Mouse (Mus musculus): Measurements from ENCODE around the gene Tbc1d32. TPM values are rescaled to one million over a fixed set of nuclear protein-coding genes. Genes with fewer than 3 reads are reported as not detected.

Tbc1d32 gene
- total RNA-seq, 2 experiments from 2014 or later: 0.26 TPM; not detected in 1

DNA sequence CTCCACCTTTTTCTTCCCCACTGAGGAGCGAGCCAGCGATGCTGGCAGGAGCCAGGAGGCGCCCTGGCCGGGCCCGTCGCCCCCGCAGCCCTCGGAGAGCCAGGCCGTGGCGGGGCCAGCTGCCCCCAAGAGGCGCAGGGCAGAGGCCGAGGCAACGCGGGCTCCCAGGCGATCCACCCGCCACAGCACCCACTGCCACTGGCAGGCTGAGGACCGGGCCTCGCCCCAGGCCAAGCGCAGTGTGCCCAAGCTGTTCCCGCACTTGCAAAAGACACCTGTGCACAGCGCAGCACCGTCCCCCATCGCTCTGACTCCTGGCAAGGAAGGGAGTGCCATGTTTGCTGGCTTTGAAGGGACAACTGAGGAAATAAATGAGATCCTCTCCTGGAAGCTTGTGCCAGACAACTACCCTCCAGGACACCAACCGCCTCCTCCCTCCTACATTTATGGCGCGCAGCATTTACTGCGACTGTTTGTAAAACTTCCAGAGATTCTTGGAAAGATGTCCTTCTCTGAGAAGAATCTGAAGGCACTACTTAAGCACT is 112.8 kb downstream of the Tbc1d32 start:
- no peak for ATAC-seq (replicated peaks; ENCODE audit: low FRiP score, poor library complexity, severe bottlenecking)

DNA sequence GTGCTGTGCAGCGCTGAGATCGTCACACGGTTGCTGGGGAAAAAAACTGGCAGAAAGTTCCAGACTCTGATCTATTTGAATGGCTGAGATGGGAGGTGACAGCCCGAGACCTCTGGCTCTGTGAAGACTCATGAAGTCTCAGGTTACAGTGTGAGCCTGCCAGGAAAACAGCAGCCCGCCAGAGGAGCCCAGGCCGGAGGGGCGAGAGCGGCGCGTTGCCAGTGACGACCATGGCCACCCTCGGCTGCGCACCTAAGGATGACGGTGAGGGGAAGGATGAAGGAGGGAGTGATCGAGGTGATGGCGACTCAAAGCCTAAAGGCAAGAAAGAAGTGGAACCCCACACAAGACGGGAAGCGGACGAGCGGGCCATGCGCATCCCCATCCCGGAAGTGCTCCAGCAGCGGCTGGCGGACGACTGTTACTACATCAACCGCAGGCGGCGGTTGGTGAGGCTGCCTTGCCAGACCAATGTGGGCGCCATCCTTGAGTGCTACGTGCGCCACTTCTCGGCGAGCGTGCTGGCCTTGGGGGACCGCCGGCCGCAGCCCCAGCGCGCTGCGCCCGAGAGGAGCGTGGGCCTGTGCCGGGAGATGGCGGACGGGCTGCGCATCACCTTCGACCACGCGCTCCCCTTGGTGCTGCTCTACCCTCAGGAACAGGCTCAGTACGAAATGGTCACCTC is 113.4 kb downstream of the Tbc1d32 start:
- no peak for ATAC-seq (replicated peaks; ENCODE audit: low FRiP score, poor library complexity, severe bottlenecking)

DNA sequence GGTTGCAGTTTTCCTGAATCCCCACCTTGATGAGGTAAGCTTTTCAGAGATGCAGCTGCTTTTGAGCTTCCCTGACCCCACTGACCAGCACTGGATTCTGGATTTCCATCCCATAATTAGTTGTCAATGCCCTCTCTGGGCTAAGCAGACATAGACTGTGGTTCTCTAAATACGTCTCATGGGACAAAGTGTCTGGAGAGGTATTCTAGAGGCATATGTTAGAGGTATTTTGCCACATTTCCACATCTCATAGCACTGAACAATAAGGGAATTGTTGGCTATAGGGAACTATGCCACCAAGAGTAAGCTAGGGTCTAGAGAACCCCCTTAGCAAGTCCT is 121.5 kb downstream of the Tbc1d32 start:
- ATAC-seq (replicated peaks; ENCODE audit: low FRiP score, poor library complexity, severe bottlenecking): no peak

DNA sequence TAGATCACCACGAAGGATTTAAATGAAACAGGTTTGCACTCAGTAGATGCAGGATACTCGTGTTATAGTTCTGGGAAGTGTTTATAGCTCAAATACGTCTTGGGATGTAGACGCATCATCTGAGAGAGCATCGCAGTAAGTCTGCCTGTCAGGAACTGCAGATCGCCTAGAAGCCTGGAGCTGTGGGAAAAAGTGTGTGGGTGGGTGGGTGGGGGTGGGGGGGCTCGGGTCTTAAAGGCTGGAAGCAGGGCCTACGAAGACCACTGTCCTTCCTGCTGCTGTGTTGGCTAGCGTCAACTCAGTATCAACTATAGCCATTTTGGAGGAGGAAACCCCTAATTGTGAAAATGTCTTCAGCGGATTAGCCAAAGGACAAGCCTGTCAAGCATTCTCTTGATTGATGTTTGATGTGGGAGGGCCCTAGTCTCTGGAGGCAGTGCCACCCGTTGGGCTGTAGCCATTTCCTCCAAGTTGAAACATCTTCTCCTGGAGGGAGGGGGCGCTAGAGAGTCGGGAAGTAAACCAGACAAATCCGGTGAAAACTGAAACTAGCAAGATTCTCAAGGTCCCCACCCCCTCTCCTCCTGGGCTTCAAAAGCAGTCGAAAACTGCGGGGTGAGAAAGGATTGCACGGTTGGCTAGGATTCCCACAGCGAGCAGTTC is 122.0 kb downstream of the Tbc1d32 start, which contains the start of gene Msl3l2:
Msl3l2 (plus strand) TSS at position 585 of the 663 bp plus-strand sequence.
- ATAC-seq (replicated peaks; ENCODE audit: low FRiP score, poor library complexity, severe bottlenecking): no peak; the same call in 1 of the 2 replicates

DNA sequence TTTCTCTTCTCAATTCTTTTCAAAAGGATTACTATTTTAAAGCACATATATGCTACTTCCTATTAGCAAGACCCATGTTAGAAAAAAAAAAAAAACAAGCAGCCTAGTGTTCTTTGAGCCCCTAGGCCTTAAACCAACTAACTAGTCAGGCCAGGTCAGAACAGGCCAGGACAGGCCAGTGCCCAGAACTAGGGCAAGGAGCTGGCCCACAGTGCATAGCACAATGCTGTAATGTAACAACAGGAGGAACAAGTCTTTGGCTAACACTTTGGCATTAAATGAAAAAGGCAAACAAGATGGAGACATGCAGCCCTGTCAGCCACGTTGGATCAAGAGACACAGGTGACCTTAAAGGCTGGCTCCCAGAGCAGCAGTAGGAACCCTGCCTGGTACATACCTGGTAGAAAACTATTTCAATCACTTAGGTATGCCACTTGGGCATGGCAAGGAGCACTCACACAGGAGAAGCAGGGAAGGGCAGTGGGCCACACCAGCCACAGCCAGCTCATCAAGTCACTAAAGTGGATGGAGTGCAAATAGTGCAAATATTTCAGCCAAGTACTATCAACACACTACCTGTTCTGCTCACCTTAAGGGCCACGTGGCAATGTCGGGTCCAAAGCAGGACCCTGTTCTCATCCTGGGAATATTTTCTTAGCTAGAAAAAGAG is 128.7 kb downstream of the Tbc1d32 start:
- no peak for ATAC-seq (replicated peaks; ENCODE audit: low FRiP score, poor library complexity, severe bottlenecking)

DNA sequence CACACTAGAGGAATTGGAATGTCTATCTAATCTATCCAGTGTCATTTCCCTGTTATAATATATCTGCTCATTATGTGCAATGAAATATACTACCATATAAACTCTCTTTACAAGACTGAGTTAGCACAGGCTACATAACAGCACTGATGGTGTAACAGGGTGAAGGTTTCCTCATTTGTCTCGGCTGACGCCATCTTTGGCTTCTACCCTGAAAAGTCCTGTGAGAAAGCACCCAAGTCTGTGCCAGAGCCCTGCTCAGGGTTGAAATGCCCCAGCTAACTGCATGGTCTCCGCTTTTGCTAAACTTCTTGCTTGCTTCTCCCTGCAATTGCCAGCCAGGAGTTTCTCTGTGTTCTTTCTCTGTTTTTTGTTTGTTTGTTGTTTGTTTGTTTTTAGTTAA is 129.4 kb downstream of the Tbc1d32 start:
- no peak for ATAC-seq (replicated peaks; ENCODE audit: low FRiP score, poor library complexity, severe bottlenecking)

DNA sequence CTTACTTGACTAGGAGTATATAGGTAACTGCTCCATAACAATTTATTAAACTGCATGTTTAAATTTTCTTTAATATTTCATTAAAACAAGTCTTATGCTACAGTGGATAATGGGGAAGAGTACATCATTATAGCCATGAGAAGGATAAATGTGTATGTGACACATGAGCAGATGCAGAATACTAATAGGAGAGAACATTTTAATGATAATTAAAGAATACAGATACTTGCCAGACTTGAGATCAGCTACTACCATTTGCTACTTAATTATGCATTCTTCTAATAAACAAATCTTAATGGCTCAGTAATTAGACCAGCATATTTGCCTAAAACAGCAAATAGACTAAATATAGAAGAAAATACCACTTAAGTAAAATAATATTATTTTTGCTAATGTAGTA is 131.7 kb downstream of the Tbc1d32 start:
- ATAC-seq (replicated peaks; ENCODE audit: low FRiP score, poor library complexity, severe bottlenecking): no peak

DNA sequence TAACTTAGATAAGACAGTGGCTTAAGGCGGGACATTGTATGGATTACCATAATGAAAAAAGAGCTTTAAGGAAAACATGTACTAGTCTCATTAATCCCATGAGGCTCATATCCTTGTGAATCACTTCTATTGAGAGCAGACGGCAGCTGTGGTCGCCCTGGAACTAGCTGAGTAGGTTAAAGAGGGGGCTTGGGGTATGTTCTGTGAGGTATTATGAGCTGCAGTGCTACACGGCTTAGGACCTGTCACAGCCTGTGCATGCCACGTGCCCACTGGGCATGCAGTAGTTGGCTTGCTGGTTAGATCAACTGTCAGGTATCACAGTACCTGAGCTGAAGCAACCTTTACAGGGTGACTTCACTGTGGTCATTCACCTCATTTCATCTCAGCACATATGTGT is 133.9 kb downstream of the Tbc1d32 start:
- ATAC-seq (replicated peaks; ENCODE audit: low FRiP score, poor library complexity, severe bottlenecking): no peak

DNA sequence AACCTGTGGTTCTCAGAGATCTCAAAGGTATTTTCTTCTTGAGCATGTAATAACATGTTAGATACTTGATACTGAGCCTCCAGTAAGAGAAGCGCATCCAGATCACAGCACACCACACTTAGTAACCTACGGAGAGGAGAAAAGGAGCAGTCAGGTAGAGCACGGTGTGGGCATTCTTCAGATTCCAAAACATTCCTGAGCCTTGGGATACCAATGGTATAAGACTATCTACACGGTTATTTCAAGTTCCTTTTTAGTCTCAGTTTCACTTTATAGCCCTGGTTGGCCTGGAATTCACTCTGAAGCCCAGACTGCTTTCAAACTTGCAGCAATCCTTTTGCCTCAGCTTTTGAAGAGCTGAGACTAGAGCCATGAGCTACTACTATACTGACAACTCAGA is 138.8 kb downstream of the Tbc1d32 start:
- ATAC-seq (replicated peaks; ENCODE audit: low FRiP score, poor library complexity, severe bottlenecking): no peak

DNA sequence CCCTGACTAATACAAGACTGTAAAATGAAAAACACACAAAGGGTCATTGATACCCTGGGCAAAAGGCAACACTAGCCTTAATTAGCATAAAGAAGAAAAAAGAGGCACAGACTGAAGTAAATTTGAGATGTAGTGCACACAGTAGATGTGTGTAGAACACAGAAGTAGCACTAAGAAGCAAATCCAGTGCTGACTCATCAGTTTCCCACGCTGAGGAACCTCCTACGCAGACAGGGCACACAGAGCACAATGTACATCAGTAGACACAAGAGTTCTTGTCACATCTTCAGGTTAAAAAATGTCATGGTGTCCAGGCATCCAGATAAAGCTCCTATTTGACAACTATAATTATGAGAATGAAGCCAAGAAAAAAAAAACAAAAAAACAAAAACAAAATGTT is 165.7 kb downstream of the Tbc1d32 start:
- no peak for ATAC-seq (replicated peaks; ENCODE audit: low FRiP score, poor library complexity, severe bottlenecking)

DNA sequence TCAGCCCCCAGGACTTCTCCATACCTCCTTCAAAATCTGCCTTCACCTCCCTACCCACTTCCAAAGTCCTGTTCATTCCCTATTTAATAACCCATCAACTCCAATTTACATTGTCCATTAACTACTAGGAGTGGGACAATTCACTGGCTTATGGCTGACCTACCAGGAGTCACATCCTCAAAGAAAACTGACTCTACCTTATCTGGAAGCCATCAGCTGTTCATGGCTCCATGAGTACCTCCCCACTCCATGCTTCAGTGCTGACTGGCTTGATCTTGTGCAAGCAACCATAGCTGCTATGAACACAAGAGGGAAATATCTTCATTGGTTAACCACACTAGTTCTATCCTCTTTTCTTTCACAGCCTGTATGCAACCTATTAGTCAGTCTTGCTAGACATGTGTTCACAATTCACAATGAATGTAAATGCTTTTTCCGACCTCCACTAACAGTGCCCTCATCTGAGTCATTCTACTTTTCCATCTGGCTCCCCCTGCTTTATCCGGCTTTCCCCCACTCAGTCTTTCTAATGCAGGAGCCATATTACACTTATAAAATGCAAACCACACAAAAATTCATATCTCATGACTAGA is 167.2 kb downstream of the Tbc1d32 start:
- ATAC-seq (replicated peaks; ENCODE audit: low FRiP score, poor library complexity, severe bottlenecking): no peak

DNA sequence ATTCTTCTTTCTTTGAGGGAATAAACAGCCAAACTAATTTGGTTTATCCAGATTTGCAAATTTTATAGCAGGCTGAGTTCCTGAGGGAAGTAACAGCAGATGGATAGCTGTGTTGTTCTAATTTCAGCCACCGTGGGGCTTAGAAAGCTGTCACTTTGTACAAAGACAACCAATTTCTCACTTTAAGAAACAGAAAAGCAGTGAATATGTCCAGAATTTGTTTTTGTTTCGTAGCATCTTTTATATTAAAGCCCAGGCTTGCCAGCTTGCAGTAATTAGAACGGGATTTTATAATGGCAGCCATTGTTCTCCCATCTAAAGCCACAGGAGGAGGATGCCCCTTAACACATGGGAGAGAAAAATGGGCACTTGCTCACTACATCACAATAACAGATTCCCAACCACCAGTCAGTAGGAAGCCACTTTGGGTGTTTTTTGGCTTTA is 169.5 kb downstream of the Tbc1d32 start:
- no peak for ATAC-seq (replicated peaks; ENCODE audit: low FRiP score, poor library complexity, severe bottlenecking)

DNA sequence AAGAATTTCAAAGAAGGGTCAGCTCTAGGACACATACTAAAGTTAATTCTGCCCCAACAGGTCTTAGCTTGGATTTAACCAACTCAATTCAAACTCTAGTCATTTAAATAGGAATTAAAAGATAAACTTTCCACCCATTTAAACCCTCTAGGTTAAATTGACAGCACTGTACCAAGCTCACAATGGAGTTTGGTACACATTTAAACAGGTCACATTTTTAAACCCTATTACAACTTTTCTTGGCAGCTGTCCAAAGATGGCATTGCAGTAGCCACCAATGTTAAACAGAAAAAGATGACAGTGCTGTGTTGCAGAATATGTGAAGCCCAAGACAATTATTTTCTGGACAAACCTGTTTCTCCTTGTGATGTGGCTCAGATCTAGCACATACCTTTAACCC is 203.1 kb downstream of the Tbc1d32 start:
- ATAC-seq (replicated peaks; ENCODE audit: low FRiP score, poor library complexity, severe bottlenecking): no peak

DNA sequence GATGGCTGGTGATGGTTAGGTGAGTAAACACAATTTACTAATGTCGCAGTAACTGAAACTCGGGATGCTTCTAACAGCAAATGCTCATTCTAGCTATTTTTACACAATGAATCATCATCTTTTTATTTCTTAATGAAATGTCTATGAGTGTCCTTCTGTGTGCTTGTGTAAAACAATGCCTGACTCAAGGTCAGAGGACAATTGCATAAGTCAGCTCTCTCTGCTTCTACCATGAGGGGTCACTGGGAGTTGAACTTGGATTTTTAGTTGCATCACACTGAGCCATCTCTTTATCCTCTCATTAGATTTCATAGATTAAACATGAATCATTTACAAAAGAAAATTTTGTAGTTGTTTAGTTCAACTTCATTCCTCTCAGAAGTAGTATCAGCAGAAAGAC is 203.9 kb downstream of the Tbc1d32 start:
- ATAC-seq (replicated peaks; ENCODE audit: low FRiP score, poor library complexity, severe bottlenecking): no peak

DNA sequence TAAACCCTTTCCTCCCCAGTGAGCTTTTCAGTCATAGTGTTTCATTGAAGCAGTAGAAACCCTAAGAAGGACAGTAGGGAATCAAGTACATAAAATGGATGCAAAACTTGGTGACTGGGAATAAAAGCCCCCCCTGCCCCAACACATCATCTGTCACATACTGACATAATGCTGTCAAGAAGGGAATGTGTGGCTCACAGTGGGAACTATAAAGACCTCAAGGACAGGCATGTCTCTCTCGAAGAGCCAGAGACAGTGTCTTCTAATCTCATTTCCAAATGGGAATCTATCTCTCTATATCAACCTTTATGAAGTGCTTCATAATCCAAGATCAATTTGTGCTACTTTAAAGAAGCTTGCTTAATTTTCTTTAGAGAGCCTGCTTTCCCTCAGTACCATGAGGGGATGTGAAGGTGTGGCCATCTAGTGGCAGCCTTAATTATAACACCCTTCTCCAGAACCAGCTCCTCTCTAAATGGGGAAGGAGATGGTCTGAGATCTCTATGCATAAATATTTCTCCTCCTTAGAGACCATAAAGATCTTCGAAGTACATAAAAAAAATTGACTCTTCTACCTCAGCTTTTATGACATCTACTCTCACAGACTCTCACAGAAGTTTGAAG is 248.5 kb downstream of the Tbc1d32 start:
- no peak for ATAC-seq (replicated peaks; ENCODE audit: low FRiP score, poor library complexity, severe bottlenecking)

DNA sequence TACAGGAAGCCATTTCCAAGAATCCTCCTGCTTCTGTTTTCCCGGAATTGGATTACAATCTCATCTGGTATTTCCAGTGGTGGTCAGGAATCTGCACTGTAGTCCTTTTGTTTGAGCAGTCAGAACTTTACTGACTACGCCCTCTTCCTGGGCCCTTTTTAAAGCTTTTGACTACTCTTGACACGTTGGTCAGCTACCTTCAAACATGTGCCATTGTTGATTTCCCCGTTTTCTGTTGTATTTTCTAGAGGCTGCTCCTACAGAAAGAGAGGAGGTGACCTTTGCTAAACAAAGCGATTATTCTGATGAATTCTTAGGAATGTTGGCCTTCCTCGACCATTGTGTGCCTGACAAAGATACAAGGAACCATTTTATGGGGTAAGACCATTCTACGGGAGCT is 250.5 kb downstream of the Tbc1d32 start:
- no peak for ATAC-seq (replicated peaks; ENCODE audit: low FRiP score, poor library complexity, severe bottlenecking)

Measured in erythroblast, adult 5-6 weeks (primary cell).